Mouse (Mus musculus): ENCODE measurements around the gene Ccdc63. TPM values are rescaled to one million over a fixed set of nuclear protein-coding genes. Genes with fewer than 3 reads are reported as not detected.

Gene Ccdc63
- 1 to 10 TPM in 1 of 2 experiments, under 1 TPM in 1; 0.48 to 2.1 TPM for polyA plus RNA-seq (2017; shearing (Covaris generic))

DNA sequence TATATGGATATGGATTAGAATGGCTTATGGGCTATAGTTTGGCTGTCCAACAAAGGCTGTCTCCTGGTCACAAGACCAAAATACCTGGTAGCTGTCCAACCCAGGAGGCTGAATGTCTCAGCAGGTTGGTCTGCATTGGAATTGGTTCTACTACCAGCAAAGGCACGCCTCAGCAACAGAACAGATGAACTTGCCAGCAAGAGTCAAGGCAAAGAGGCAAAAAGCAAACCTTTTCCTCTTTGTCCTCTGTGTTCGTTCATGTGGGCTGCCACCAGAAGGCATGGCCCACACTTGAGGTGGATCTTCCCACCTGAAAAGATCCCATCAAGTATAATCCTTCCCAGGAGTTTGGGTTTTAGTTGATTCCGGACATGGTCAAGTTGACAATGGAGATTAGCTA is at the start of gene Ccdc63:
Gene Ccdc63 (minus strand): TSS at position 101 of the 400 bp plus-strand sequence.

DNA sequence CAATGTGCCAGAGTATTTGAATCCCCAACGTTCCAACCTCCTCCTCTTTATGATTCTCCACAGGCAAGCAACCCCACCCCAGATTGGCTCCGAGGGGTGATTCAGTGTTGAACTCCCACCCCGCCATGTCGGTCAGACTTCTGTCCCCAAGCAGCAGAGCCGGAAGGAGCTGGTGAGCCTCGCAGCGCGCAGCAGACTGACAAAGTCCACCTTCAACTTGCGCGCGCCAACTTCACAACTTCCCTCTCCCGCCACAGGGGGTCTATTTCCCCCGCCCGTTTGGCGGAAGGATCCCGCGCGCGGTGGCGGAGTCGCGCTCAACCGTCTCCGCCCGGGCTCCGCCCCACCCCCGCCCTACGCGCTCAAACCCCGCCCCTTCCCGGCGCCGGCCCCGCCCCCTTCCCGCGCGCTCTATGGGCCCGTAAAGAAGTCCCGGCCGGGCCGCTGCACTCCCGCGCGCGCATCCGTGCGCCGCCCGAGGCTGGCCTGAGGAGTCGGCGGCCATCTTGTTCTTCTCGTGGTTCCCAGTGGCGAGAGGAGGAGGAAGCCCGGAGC is 17.3 kb upstream of the Ccdc63 start, which contains the start of gene Ppp1cc:
Gene Ppp1cc (plus strand): TSS at position 452 of the 555 bp plus-strand sequence.

Other genes starting within 250 kb of the Ccdc63 start
- 1 to 10 TPM in 1 of 2 experiments, under 1 TPM in 1; 0.35 to 1.0 TPM for gene Cux2, start 90.7 kb downstream of the Ccdc63 start, polyA plus RNA-seq (2017; shearing (Covaris generic))
- gene Myl2, start 39.9 kb downstream of the Ccdc63 start, polyA plus RNA-seq (2017; shearing (Covaris generic)): 1 to 10 TPM in 1 of 2 experiments, not detected in 1; 2.1 TPM
- gene Ppp1cc, start 17.5 kb upstream of the Ccdc63 start, polyA plus RNA-seq (2017; shearing (Covaris generic)): 100 to 1,000 TPM; 356 to 362 TPM
- 100 to 1,000 TPM in 1 of 2 experiments, 10 to 100 TPM in 1; 84.2 to 149 TPM for gene Hvcn1, start 66.0 kb upstream of the Ccdc63 start, polyA plus RNA-seq (2017; shearing (Covaris generic))
- gene Tctn1, start 123.6 kb upstream of the Ccdc63 start, polyA plus RNA-seq (2017; shearing (Covaris generic)): 1 to 10 TPM; 1.7 to 5.1 TPM
- gene Pptc7, start 143.5 kb upstream of the Ccdc63 start, polyA plus RNA-seq (2017; shearing (Covaris generic)): 10 to 100 TPM; 44.3 to 60.4 TPM
- gene Rad9b, start 213.4 kb upstream of the Ccdc63 start, polyA plus RNA-seq (2017; shearing (Covaris generic)): 1 to 10 TPM; 2.8 to 6.2 TPM
- 100 to 1,000 TPM; 146 to 152 TPM for gene Vps29, start 213.5 kb upstream of the Ccdc63 start, polyA plus RNA-seq (2017; shearing (Covaris generic))
- 10 to 100 TPM; 72.2 to 80.2 TPM for gene Gpn3, start 231.1 kb upstream of the Ccdc63 start, polyA plus RNA-seq (2017; shearing (Covaris generic))
- gene Fam216a, start 231.5 kb upstream of the Ccdc63 start, polyA plus RNA-seq (2017; shearing (Covaris generic)): 10 to 100 TPM; 12.9 to 26.0 TPM